Mouse (Mus musculus) thymus, postnatal 0 days (tissue): Measurements from ENCODE around the gene Lgr5. TPM values are rescaled to one million over a fixed set of nuclear protein-coding genes. Genes with fewer than 3 reads are reported as not detected.

Experiments used
- DNase-seq: peaks from one replicate; pipeline ENCODE4 v3.0.0-alpha.2; 2015; ENCODE audit warnings: low spot score
- polyA plus RNA-seq: library from polyadenylated mRNA; unstranded; fragments of >200 nt; fragmentation: Nextera tagmentation; extraction: Ambion mirVana; gene quantifications from 2 replicates; pipeline ENCODE4 v1.2.1, GENCODE M21; 2015

Gene Lgr5
- polyA plus RNA-seq, 1 experiment from 2014 or later: 0.07 TPM

- DNase-seq: no peak
Observed at GRCm38 (mm10) chr10:115571317-115571716, 16.3 kb downstream of the Lgr5 start.

- no peak for DNase-seq
Observed at GRCm38 (mm10) chr10:115570577-115570976, 17.0 kb downstream of the Lgr5 start.

DNA sequence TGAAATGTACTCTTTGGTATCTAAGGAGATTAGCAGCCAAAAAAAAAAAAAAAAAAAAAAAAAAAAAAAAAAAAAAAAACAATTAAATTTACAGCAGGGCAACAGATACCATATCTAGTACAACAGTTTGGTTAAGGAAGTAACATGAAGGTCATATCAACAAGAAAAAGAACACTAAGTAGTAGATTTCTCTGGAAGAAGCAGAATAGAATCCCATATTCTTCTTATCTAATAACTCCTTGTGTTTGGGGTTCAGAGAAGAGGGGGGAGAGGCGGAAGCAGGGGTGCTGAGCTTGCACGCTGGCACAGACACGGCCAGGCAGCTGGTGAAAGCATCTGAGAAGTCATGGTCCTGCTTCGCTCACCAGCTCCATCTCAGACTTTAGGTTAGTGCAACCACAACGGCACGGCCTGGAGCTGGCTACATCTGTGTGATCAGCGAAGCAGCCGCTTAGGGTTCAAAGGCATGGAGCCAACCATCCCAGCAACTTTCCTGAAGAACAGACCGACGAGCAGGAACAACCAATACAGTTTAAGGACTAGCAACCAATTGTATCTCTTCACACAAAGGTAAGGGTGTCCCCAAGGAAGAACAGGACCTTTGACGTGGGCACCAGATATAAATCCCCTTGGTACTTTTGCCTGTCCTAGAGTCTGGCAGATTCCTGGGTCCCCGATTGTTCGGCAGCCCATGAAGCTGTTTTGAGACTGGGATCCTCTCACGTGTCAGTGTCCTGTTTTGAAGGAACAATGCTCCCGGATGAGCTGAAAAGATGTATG is 17.7 kb downstream of the Lgr5 start, which contains the start of gene A930009A15Rik:
TSS of gene A930009A15Rik (plus strand) at position 275 of the 780 bp plus-strand sequence.
- no peak for DNase-seq

DNA sequence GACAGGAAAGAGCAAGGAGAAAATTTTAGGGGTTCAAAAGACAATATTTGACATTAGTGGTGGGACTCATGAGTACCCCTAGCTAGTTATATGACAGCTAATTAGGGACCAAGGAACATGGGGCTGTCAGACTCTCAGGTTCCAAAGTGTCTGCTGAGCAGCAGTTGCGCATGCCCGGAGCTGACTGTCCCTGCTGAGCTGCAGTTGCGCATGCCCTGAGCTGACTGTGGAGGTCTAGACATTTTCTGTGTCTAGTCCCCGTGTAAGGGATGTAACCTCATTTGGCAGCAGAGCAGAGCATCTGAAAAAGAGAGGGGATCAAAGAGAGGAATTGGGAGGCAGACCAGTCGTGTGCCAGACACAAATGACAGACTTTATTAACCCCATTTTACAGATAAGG is 23.6 kb downstream of the Lgr5 start:
- DNase-seq: no peak

DNA sequence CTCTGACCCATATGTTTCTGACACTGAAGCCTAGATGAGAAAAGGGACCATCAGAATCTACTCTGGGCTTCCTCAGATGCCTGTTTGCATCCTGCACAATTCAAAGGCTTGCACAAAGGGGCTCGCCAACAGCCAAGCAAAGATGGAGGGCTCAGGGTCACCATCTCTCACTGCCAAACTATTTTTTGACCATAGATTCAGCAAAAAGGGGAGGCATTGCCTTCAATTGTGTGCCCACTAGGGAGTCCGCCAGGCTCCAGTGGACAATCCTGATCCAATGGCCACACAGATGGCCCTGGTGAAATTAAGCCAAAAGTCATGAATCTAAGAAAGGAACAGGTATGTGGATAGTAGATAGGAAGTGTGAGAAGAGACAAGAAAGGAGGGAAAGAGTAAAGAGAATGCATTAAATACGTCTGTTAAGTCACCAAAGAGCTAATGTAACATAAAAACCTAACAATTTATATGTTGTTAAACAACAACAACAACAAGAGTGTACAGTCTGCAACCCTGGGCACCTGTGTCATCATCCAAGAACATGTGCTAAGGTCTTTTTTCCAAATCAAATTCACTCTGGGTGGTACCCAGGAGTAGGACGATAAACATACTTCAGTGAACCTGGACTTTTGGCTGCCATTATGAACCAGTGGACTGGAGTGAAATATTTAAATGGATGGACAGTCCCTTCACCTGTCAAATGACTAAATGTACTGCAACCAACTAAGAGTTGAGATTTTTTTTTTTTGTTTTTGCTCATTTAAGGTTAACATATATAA is 24.5 kb downstream of the Lgr5 start:
- no peak for DNase-seq

GRCm38 (mm10) chr10:115561136-115561880 is 26.3 kb downstream of the Lgr5 start:
- DNase-seq: no peak

DNA sequence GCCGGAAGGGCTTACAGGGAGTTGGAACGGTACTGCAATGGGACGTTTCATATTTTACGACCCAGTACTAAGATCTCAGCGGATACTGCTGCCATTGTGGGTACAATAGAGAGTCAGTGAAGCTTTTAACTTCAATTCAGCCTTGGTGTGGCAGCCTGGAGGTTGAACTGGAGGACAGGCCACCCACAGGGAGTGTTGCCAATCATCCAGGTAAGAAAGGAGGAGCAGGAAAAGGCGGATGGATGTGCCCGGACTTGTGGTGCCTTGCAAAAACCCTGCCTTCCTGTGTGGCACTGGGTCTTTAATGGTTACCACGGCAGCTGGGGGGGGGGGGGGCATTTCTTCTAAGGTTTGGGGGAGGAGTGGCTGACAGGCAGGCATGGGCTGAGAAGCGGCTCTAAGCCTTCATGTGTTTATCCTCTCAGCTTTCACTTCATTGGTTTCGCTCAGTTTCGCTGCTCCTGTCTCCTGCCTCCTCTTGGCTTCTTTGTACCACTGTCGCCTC is 30.8 kb downstream of the Lgr5 start:
- no peak for DNase-seq

DNA sequence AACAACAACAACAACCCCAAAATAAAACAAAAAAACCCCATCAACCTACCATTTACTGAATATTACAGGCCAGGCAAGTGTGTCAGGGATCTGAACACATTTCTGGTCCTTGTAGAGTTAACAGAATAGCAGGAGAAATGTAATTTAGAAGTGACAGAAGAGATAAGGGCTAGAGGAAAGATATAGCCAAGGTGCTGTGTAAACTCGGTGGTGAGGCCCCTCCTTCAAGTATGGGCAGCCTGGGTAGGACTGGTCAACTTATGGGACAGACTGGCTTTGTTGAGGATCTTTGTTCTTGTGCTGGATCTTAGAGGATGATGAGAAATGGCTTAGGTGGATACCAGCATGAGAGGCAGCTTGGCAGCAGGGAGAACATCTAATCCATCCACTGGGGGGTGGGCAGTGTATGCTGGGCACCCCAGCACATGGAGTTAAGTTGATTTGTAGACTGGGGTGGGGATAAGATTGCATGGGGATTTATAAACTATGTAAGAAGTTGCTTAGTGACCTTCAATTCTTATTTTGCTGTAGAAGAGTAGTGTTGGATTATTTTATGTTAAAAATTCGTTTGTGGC is 32.3 kb downstream of the Lgr5 start:
- DNase-seq: no peak

DNA sequence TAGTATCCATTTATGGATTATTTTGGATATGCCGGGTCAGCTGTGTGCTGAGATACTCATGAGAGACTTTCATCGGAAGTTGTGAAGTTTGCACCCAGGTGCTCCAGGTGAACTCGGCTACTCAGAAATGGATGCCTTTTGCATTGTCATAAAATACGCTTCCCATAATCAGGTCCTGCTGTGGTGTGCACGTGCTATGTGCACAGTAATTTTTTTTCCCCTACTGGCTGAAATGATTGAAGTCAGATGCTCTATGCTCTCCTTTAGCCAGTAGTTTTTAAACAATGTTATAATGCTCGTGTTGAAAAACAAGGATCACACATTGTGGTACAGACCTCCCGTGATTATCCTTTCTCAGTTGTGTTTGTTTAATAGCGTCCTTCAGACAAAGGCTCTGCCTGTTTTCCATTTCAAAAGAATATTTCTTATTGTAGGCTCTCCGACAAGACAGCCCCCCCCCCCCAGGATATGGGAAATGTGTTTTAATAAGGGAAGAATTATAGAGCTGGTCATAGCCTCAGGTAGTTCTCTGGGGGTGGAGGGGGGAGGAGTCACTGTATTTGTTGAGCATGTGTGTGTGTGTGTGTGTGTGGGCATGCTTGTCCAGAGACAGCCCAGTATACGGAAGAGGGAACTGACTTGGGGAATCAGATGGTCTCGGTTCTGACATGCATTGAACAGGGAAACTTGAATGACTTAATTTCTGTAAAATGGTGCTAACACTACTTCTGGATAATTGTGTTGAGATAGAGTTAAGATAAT is 34.0 kb downstream of the Lgr5 start:
- no peak for DNase-seq

- DNase-seq: no peak
Observed at GRCm38 (mm10) chr10:115551069-115551468, 36.5 kb downstream of the Lgr5 start.

DNA sequence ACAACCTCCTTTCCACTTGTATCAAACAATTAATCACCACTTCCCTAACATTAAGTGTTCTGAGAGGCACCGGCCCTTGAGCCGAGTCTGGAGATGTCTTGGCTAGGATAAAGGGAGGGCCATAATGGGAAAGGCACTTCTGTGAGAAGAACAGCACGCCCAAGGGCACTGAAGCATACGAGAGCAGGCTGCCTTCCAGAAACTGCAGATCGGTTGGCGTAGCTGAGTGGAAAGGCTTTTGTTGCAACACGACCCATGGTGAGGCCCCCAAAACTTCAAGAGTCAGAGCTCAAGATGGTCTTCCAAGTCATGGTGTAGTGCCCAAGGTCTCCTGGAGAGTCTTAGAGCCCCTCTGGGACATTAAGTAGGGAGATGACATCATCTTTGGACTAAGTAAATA is 37.3 kb downstream of the Lgr5 start:
- DNase-seq: no peak

GRCm38 (mm10) chr10:115542917-115543316 is 44.7 kb downstream of the Lgr5 start:
- DNase-seq: no peak

- DNase-seq: no peak
Observed at GRCm38 (mm10) chr10:115530746-115531145, 56.8 kb downstream of the Lgr5 start.

DNA sequence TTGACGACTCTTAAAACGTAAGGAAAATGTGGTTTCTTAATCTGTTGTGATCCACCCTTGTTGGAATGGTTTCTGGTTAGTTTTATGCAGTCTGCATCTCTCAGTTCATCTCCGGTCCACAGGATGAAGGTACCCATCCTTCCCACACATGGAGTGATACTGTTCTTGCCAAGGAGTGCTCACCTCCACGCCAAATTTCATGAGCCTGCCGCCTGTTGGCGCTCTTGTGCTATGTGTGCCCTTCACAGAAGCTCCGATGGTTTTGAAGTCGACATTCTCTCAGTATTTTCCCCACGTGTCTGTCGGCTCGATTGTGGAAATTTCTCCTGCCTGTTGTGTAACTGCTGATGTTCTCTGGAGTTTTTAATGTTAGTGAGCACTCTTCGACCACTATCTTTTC is 57.8 kb downstream of the Lgr5 start:
- no peak for DNase-seq

DNA sequence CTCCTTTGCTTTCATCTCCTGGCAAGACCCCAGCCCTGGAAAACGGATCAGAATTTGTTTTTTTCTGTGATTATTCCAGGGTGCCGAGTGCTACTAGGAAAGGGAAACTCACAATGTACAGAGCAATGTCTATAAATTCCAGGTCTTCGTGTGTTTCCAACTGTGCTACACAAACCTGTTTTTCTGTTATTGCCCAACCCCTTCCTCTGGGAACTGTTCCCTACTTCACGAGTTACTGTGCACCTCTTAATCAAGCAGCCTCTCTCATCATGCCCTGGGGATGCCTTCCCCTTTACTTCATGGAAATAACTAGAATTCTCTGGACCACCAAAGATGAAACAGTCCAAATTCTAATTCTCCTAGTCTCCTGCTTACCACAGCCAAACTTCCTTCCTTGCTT is 58.7 kb downstream of the Lgr5 start:
- no peak for DNase-seq

DNA sequence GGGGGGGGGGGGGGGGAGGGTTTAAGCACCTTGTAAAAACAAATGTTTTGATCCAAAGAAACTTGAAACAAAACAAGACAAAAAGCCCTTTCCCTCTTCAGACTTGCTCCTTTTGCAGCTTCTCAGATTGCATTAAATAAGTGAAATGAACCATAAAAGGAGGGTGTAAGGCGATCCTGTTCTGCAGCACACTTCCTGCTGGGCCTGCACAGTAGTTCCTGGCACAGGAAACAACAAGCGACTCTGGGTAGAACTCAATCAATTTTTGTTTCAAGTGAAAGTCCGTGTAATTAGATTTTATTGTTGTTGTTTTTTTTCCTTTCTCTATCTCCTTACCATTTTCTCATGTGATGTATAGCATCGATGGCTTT is 66.5 kb downstream of the Lgr5 start:
- DNase-seq: no peak

- DNase-seq: no peak
Observed at GRCm38 (mm10) chr10:115520200-115521080, 67.1 kb downstream of the Lgr5 start.

DNA sequence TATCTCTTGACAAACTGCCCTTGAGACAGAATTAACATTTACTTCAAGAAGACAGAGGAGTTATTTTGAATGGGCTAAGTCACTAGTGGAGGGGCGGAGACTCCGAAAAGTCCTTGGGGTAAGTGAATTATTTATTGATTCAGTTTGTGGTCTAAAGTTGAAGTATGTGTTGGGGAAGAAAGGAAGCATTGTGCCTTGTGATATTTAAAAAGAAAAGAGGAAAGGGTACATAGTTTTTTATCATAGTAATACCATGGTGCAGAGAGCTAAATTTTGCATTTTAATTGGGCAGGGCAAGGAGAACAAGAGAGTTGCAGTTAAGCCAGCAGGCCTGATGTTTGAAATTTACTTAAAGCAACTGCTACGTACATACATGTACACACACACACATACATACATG is 68.7 kb downstream of the Lgr5 start:
- DNase-seq: no peak

- no peak for DNase-seq
Observed at GRCm38 (mm10) chr10:115515503-115515902, 72.1 kb downstream of the Lgr5 start.

DNA sequence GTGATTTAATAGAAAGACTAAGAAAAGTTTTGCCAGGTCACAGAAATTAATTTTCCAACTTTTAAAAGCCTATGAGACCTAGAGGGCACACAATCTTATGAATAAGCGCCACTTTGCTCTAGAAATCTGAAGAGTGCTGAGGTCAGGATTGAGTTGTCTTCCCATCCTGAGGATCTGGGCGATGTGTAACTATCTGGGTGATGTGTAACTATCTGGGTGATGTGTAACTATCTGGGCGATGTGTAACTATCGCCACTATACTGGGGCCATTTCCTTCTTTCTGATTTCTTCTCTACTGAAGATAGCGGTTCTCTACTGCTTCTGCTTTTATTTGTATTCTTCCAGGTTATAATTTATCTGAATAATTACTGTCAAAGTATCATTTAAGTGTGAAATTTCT is 76.6 kb downstream of the Lgr5 start:
- no peak for DNase-seq
